Mouse (Mus musculus) Patski (cell line): ENCODE measurements around the gene Zfp335. TPM values are rescaled to one million over a fixed set of nuclear protein-coding genes. Genes with fewer than 3 reads are reported as not detected.

ENCODE experiments used
- ATAC-seq: fragments of 100-300 bp; one replicate; pipeline ENCODE4 v1.8.0; 2021
- CTCF ChIA-PET: fragments of 350-600 bp; sonication (Branson Sonifier 250); formaldehyde crosslinking; loops from one replicate; lab custom pipeline; 2022; ENCODE audit warnings: inconsistent platforms; lab: Charles Lee
- POLR2A ChIA-PET: fragments of 350-600 bp; sonication (Branson Sonifier 250); formaldehyde crosslinking; loops from one replicate; lab custom pipeline; 2022; ENCODE audit warnings: antibody characterized with exemption, inconsistent platforms; lab: Charles Lee
- DNase-seq: peaks from one replicate; pipeline ENCODE4 v3.0.0-alpha.2; 2011; ENCODE audit warnings: low read depth, low spot score
- H3K27me3 ChIP-seq: fragments of 371-371 bp; one replicate; pipeline ENCODE4 v1.5.1; 2021
- CTCF ChIP-seq: fragments of 100-300 bp; IDR thresholded peaks from one replicate; pipeline ENCODE4 v1.5.1; 2021
- in situ Hi-C: fragments of 300-500 bp; cut with MboI; formaldehyde crosslinking; loops from 3 replicates; pipeline ENCODE4 v1.11.1; 2018; ENCODE audit warnings: low pct_unique_long_range_greater_than_20kb, mixed read lengths
- polyA plus RNA-seq: library from polyadenylated mRNA; unstranded; gene quantifications from one replicate; pipeline ENCODE4 v1.2.3, GENCODE M21; 2021

Gene Zfp335
- polyA plus RNA-seq, 1 experiment from 2014 or later = 19.0 TPM

DNA sequence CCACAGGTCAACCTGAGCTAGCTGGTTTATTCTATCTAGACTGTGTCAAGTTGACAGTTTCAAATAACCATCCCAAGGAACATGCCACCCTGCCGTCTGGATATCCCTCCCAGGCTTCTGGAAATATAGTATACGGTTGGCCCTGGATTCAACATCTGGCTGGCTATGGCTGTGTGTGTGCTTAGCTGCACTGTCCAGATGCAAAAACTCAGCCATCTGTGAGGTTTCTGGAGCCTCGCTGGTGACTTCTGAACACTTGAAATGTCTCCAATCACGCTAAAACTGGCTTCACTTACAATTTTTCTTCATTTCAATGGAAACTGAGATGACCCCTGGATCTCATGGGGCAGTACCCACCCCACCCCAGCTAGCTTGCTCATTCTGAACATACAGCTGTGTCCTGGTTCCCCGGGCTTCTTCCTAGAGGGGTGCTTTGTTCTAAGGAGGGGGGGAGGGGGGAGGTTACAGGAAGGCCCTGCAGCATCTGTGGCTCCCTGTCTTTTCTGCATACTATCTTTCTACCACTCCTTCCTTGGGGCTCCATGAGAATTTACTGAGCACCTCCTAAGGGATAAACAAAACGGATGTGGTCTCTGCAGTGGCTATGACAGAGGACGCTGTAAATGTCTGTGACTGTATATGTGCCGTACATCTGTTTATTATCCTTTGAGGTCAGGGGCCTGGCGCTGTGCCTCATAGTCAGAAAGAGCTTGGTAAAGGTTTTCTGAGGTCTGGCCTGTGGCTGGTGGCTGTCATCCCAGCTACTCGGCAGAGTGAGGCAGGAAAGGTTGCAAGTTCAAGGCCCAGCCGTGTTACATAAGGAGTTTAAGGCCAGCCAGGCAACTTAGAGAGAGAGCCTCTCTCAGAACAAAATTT is 19.4 kb upstream of the Zfp335 start:
- ChIA-PET CTCF (no interaction called here), POLR2A (no interaction called here)
- peaks cover 18% of the 10 kb centered on the region for H3K27me3 ChIP-seq
- no peak for TF ChIP-seq CTCF
- in situ Hi-C loops = no loop called here
- DNase-seq = no peak
- ATAC-seq = no peak

- peak; percentile 95 for TF ChIP-seq CTCF
- in situ Hi-C loops = no loop called here
- CTCF ChIA-PET = interaction anchor here (1.1 to 2.0 kb wide), 4 partner anchors 9 to 29 kb away, joined by 3 to 10 read pairs (median 4); no protein-coding TSS in a partner anchor
These were observed 12.7 kb upstream of the Zfp335 start for GRCm38 (mm10) chr2:164924100-164924857.

DNA sequence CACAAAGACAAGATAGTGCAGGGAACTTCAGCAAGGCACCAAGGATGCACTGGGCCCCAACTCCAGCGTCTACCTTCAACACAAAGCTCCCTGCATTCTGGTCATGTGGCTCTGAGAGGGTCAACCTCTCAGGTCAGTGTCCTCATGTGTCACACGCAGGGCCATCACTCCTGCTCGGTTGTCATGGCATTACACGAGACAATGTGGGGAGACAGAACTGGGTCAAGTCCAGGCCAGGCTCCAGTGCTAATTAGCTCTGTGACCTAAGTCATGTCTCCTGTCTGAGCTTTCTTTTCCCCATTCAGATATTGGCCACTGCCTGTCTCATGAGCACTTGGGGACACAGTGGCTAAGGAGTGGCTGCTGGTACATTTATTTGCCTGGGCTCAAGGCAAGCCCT is 11.7 kb upstream of the Zfp335 start:
- in situ Hi-C loops = no loop called here
- no peak for DNase-seq
- no peak for ATAC-seq
- peaks cover 11% of the 10 kb centered on the region for H3K27me3 ChIP-seq
- ChIA-PET POLR2A (no interaction called here), CTCF (interaction anchor here (2.0 kb wide), 1 partner anchor 30 kb away, joined by 10 read pairs; no protein-coding TSS in a partner anchor)
- TF ChIP-seq CTCF = no peak

More at GRCm38 (mm10) chr2:164924100-164924857, 12.7 kb upstream of the Zfp335 start:
- peak; percentile 49 for ATAC-seq
- POLR2A ChIA-PET = no interaction called here
- DNase-seq = peak; percentile 80
- peaks cover 11% of the 10 kb centered on the region for H3K27me3 ChIP-seq

GRCm38 (mm10) chr2:164921984-164922383 is 10.4 kb upstream of the Zfp335 start:
- no peak for TF ChIP-seq CTCF
- ChIA-PET CTCF (interaction anchor here (1.3 to 2.2 kb wide), 3 partner anchors 10 to 31 kb away, joined by 3 to 7 read pairs (median 4); partner anchors contain the start of gene Zfp335), POLR2A (no interaction called here)
- peaks cover 3% of the 10 kb centered on the region for H3K27me3 ChIP-seq
- ATAC-seq = no peak
- no peak for DNase-seq
- in situ Hi-C loops = no loop called here

DNA sequence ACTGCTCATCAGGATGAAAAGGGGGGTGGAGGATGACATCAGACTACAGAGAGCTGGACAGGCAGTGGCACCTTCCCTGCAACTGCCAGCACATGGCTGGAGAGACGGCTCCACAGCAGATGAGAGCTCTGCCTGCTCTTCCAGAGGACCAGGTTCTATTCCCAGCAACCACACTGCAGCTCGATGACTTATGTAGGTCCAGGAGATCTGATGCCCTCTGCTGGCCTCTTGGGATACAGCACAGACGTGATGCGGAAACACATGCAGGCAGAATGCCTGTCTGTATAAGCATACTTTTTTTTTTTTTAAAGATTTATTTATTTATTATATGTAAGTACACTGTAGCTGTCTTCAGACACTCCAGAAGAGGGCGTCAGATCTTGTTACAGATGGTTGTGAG is 6.8 kb upstream of the Zfp335 start:
- TF ChIP-seq CTCF = no peak
- ATAC-seq = no peak
- H3K27me3 ChIP-seq = no peaks in the 10 kb centered on the region
- in situ Hi-C loops = no loop called here
- POLR2A ChIA-PET = no interaction called here
- CTCF ChIA-PET = interaction anchor here (0.8 kb wide), 1 partner anchor 28 kb away, joined by 3 read pairs; no protein-coding TSS in a partner anchor
- no peak for DNase-seq

DNA sequence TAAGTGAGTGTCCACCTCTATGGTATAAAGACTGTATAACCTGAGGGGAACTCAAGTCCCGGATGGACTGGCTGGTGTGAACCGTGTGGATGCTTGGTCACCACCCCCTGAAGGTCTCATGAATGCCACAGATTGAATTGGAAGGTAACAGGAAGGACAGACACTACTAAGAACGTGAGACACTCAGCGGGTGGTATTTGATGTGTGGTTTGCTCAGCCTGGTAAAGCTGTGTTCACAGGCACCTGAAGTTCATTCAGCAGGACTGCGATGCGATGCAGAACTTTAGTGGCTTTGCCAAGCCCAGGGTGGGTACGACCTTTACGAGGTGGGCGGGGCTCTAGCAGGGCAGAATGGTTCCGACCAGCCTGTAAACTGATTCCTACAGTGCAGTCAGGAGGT is 5.8 kb upstream of the Zfp335 start:
- POLR2A ChIA-PET = no interaction called here
- ATAC-seq (no peak), DNase-seq (no peak)
- CTCF ChIA-PET = no interaction called here
- H3K27me3 ChIP-seq = no peaks in the 10 kb centered on the region
- no peak for TF ChIP-seq CTCF
- in situ Hi-C loops = no loop called here

DNA sequence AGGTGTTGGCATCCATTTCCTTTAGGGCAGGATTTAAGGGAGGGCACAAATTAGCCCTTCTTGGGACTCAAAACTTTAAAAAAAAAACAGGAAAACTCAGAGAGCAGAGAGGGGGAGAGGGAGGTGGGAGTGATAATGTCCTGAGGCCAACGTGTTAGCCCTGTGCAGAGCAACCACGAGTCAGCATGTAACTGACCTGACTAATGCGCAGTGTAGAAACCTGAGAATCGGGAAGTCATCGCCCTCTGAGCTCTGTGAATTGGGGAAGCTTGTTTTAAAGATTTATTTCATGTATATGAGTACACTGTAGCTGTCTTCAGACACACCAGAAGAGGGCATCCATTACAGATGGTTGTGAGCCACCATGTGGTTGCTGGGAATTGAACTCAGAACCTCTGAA is 5.3 kb upstream of the Zfp335 start:
- ATAC-seq (no peak), DNase-seq (no peak)
- ChIA-PET POLR2A (no interaction called here), CTCF (no interaction called here)
- in situ Hi-C loops = no loop called here
- no peak for TF ChIP-seq CTCF
- no peaks in the 10 kb centered on the region for H3K27me3 ChIP-seq

- no peak for ATAC-seq
- no peak for TF ChIP-seq CTCF
- H3K27me3 ChIP-seq = no peaks in the 10 kb centered on the region
- no peak for DNase-seq
- CTCF ChIA-PET = interaction anchor here (1.1 to 1.2 kb wide), 2 partner anchors 11 to 38 kb away, joined by 3 read pairs; no protein-coding TSS in a partner anchor
- in situ Hi-C loops = no loop called here
- POLR2A ChIA-PET = interaction anchor here (0.6 kb wide), 1 partner anchor 12 kb away, joined by 3 read pairs; no protein-coding TSS in a partner anchor
These were observed 1.9 kb upstream of the Zfp335 start for GRCm38 (mm10) chr2:164913428-164913786.

- DNase-seq (no peak), ATAC-seq (no peak)
- no peak for TF ChIP-seq CTCF
- POLR2A ChIA-PET = interaction anchor here (0.6 to 1.0 kb wide), 4 partner anchors 13 to 119 kb away, joined by 3 to 5 read pairs (median 3); no protein-coding TSS in a partner anchor
- no peaks in the 10 kb centered on the region for H3K27me3 ChIP-seq
- CTCF ChIA-PET = interaction anchor here (1.1 kb wide), 1 partner anchor 38 kb away, joined by 3 read pairs; no protein-coding TSS in a partner anchor
- in situ Hi-C loops = no loop called here
These were observed 1.3 kb upstream of the Zfp335 start for GRCm38 (mm10) chr2:164912749-164913427.

DNA sequence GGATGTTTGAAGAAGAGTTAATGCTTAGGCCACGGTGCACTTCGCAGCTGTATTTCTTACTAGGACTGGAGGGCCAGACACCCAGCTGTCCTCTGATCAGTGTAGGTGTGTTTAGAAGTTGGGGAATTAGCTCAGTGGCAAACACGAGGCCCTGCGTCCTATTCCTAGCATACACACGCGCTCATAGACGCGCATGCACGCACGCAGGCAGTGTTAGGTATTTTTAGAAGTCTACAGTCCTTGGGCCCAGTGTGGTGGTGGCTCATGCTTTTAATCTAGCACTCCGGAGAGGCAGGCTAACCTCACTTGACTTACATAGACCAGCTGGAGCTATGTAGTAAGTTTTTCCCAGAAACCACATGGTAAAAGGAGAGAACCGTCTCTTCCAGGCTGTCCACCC is 594 bp upstream of the Zfp335 start:
- POLR2A ChIA-PET = interaction anchor here (0.8 to 1.0 kb wide), 3 partner anchors 25 to 120 kb away, joined by 3 to 5 read pairs (median 3); no protein-coding TSS in a partner anchor
- in situ Hi-C loops = no loop called here
- no peak for DNase-seq
- no peak for ATAC-seq
- no peaks in the 10 kb centered on the region for H3K27me3 ChIP-seq
- CTCF ChIA-PET = interaction anchor here (1.2 kb wide), 1 partner anchor 9 kb away, joined by 4 read pairs; no protein-coding TSS in a partner anchor
- TF ChIP-seq CTCF = no peak
